Mouse (Mus musculus): ENCODE measurements around the gene Vsig8. TPM values are rescaled to one million over a fixed set of nuclear protein-coding genes. Genes with fewer than 3 reads are reported as not detected.

Gene Vsig8
- polyA plus RNA-seq, 1 experiment = 0.35 TPM

GRCm38 (mm10) chr1:172512962-172513361 is 42.8 kb upstream of the Vsig8 start:
- Histone ChIP-seq H3K27me3 (ENCODE audit: control insufficient read depth, insufficient read depth, low read length) (no peaks in the 10 kb centered on the region), H3K4me1 (ENCODE audit: control insufficient read depth, insufficient read depth, insufficient read length, low read length) (peaks cover 22% of the 10 kb centered on the region), H3K27ac (ENCODE audit: insufficient read depth, low read depth, low read length) (peak overlapping the region; percentile 81), H3K36me3 (ENCODE audit: control insufficient read depth, insufficient read depth, low read length) (peaks cover 3% of the 10 kb centered on the region; the same call in 1 of the 2 replicates), H3K4me3 (ENCODE audit: low read depth, low read length) (no peak overlapping the region)
- 56% methylated on average over 13 of the region's 13 CpGs for WGBS
- TF ChIP-seq POLR2A (IDR thresholded peaks at IDR 0.05; ENCODE audit: low read depth, low read length) (no peak), CTCF (IDR thresholded peaks at IDR 0.05; ENCODE audit: extremely low read depth, insufficient read length, insufficient replicate concordance, low read depth, low read length) (peak; percentile 32; the same call in 1 of the 2 replicates)

GRCm38 (mm10) chr1:172513525-172514212 is 42.1 kb upstream of the Vsig8 start:
- Histone ChIP-seq H3K27me3 (ENCODE audit: control insufficient read depth, insufficient read depth, low read length) (no peaks in the 10 kb centered on the region), H3K4me3 (ENCODE audit: low read depth, low read length) (no peak overlapping the region), H3K4me1 (ENCODE audit: control insufficient read depth, insufficient read depth, insufficient read length, low read length) (peaks cover 22% of the 10 kb centered on the region), H3K27ac (ENCODE audit: insufficient read depth, low read depth, low read length) (peak overlapping the region; percentile 81), H3K36me3 (ENCODE audit: control insufficient read depth, insufficient read depth, low read length) (no peaks in the 10 kb centered on the region)
- WGBS = 40% methylated on average over 17 of the region's 17 CpGs
- TF ChIP-seq CTCF (IDR thresholded peaks at IDR 0.05; ENCODE audit: extremely low read depth, insufficient read length, insufficient replicate concordance, low read depth, low read length) (no peak), POLR2A (IDR thresholded peaks at IDR 0.05; ENCODE audit: low read depth, low read length) (no peak)

- peaks cover 22% of the 10 kb centered on the region for H3K4me1 ChIP-seq (ENCODE audit: control insufficient read depth, insufficient read depth, insufficient read length, low read length)
- H3K27ac ChIP-seq (ENCODE audit: insufficient read depth, low read depth, low read length) = peak overlapping the region; percentile 81
- H3K27me3 ChIP-seq (ENCODE audit: control insufficient read depth, insufficient read depth, low read length) = no peaks in the 10 kb centered on the region
- 60% methylated on average over 4 of the region's 4 CpGs for WGBS
- no peak for TF ChIP-seq CTCF (IDR thresholded peaks at IDR 0.05; ENCODE audit: extremely low read depth, insufficient read length, insufficient replicate concordance, low read depth, low read length)
- TF ChIP-seq POLR2A (IDR thresholded peaks at IDR 0.05; ENCODE audit: low read depth, low read length) = no peak
- H3K36me3 ChIP-seq (ENCODE audit: control insufficient read depth, insufficient read depth, low read length) = no peaks in the 10 kb centered on the region
- H3K4me3 ChIP-seq (ENCODE audit: low read depth, low read length) = no peak overlapping the region
Observed at GRCm38 (mm10) chr1:172514213-172514529, 41.6 kb upstream of the Vsig8 start.

GRCm38 (mm10) chr1:172514551-172515268 is 41.0 kb upstream of the Vsig8 start:
- WGBS = 74% methylated on average over 7 of the region's 7 CpGs
- H3K27me3 ChIP-seq (ENCODE audit: control insufficient read depth, insufficient read depth, low read length) = no peaks in the 10 kb centered on the region
- H3K27ac ChIP-seq (ENCODE audit: insufficient read depth, low read depth, low read length) = peak overlapping the region; percentile 81
- TF ChIP-seq POLR2A (IDR thresholded peaks at IDR 0.05; ENCODE audit: low read depth, low read length) (no peak), CTCF (IDR thresholded peaks at IDR 0.05; ENCODE audit: extremely low read depth, insufficient read length, insufficient replicate concordance, low read depth, low read length) (no peak)
- H3K4me3 ChIP-seq (ENCODE audit: low read depth, low read length) = no peak overlapping the region
- H3K4me1 ChIP-seq (ENCODE audit: control insufficient read depth, insufficient read depth, insufficient read length, low read length) = peaks cover 22% of the 10 kb centered on the region
- H3K36me3 ChIP-seq (ENCODE audit: control insufficient read depth, insufficient read depth, low read length) = no peaks in the 10 kb centered on the region

- WGBS = 17% methylated on average over 1 of the region's 1 CpGs
- H3K27ac ChIP-seq (ENCODE audit: insufficient read depth, low read depth, low read length) = peak overlapping the region; percentile 77
- H3K27me3 ChIP-seq (ENCODE audit: control insufficient read depth, insufficient read depth, low read length) = no peaks in the 10 kb centered on the region
- TF ChIP-seq POLR2A (IDR thresholded peaks at IDR 0.05; ENCODE audit: low read depth, low read length) = no peak
- TF ChIP-seq CTCF (IDR thresholded peaks at IDR 0.05; ENCODE audit: extremely low read depth, insufficient read length, insufficient replicate concordance, low read depth, low read length) = no peak
- no peak overlapping the region for H3K4me3 ChIP-seq (ENCODE audit: low read depth, low read length)
- H3K36me3 ChIP-seq (ENCODE audit: control insufficient read depth, insufficient read depth, low read length) = no peaks in the 10 kb centered on the region
- peaks cover 17% of the 10 kb centered on the region for H3K4me1 ChIP-seq (ENCODE audit: control insufficient read depth, insufficient read depth, insufficient read length, low read length)
Observed at GRCm38 (mm10) chr1:172515396-172515795, 40.3 kb upstream of the Vsig8 start.

- WGBS = 78% methylated on average over 4 of the region's 4 CpGs
- H3K27me3 ChIP-seq (ENCODE audit: control insufficient read depth, insufficient read depth, low read length) = no peaks in the 10 kb centered on the region
- H3K36me3 ChIP-seq (ENCODE audit: control insufficient read depth, insufficient read depth, low read length) = no peaks in the 10 kb centered on the region
- no peak overlapping the region for H3K4me3 ChIP-seq (ENCODE audit: low read depth, low read length)
- peak; percentile 70; the same call in 1 of the 2 replicates for TF ChIP-seq CTCF (IDR thresholded peaks at IDR 0.05; ENCODE audit: extremely low read depth, insufficient read length, insufficient replicate concordance, low read depth, low read length)
- TF ChIP-seq POLR2A (IDR thresholded peaks at IDR 0.05; ENCODE audit: low read depth, low read length) = no peak
- H3K27ac ChIP-seq (ENCODE audit: insufficient read depth, low read depth, low read length) = no peak overlapping the region
- peaks cover 20% of the 10 kb centered on the region for H3K4me1 ChIP-seq (ENCODE audit: control insufficient read depth, insufficient read depth, insufficient read length, low read length)
Observed at GRCm38 (mm10) chr1:172518013-172518412, 37.7 kb upstream of the Vsig8 start.

GRCm38 (mm10) chr1:172519644-172520043 is 36.1 kb upstream of the Vsig8 start:
- no peak overlapping the region for H3K4me3 ChIP-seq (ENCODE audit: low read depth, low read length)
- no peaks in the 10 kb centered on the region for H3K36me3 ChIP-seq (ENCODE audit: control insufficient read depth, insufficient read depth, low read length)
- 55% methylated on average over 6 of the region's 6 CpGs for WGBS
- peaks cover 15% of the 10 kb centered on the region; the same call in 1 of the 2 replicates for H3K4me1 ChIP-seq (ENCODE audit: control insufficient read depth, insufficient read depth, insufficient read length, low read length)
- no peaks in the 10 kb centered on the region for H3K27me3 ChIP-seq (ENCODE audit: control insufficient read depth, insufficient read depth, low read length)
- TF ChIP-seq POLR2A (IDR thresholded peaks at IDR 0.05; ENCODE audit: low read depth, low read length) (no peak), CTCF (IDR thresholded peaks at IDR 0.05; ENCODE audit: extremely low read depth, insufficient read length, insufficient replicate concordance, low read depth, low read length) (no peak)
- no peak overlapping the region for H3K27ac ChIP-seq (ENCODE audit: insufficient read depth, low read depth, low read length)

Data from small intestine, adult 2 months (tissue).